Mouse (Mus musculus) heart, embryonic 12.5 days (tissue): ENCODE data around the gene 4930556J24Rik. TPM values are rescaled to one million over a fixed set of nuclear protein-coding genes. Genes with fewer than 3 reads are reported as not detected.
A peak's percentile ranks its signal among the peaks of the same experiment; 100 is the strongest.

Source experiments
- ATAC-seq: fragments of 200-750 bp; cut with Nextera tagmentation; 2 replicates; pipeline ENCODE4 v1.8.0; 2017; ENCODE audit warnings: moderate TSS enrichment, moderate library complexity; ENCODE audit not compliant: insufficient number of reproducible peaks, low FRiP score
- H3K27ac ChIP-seq: fragments of 300-500 bp; sonication (generic); 2 replicates; pipeline ENCODE4 v1.5.1; 2016; ENCODE audit warnings: mild to moderate bottlenecking, moderate library complexity; ENCODE audit not compliant: poor library complexity, severe bottlenecking
- H3K27me3 ChIP-seq: fragments of 300-500 bp; sonication (generic); replicated peaks from 2 replicates; pipeline ENCODE4 v1.6.1; 2016; ENCODE audit warnings: mild to moderate bottlenecking, moderate library complexity
- H3K36me3 ChIP-seq: fragments of 300-500 bp; sonication (generic); 2 replicates; pipeline ENCODE4 v1.6.1; 2016; ENCODE audit warnings: mild to moderate bottlenecking, moderate library complexity
- H3K4me1 ChIP-seq: fragments of 300-500 bp; sonication (generic); replicated peaks from 2 replicates; pipeline ENCODE4 v1.6.1; 2016; ENCODE audit warnings: mild to moderate bottlenecking
- H3K4me2 ChIP-seq: fragments of 300-500 bp; sonication (generic); 2 replicates; pipeline ENCODE4 v1.6.1; 2016; ENCODE audit warnings: mild to moderate bottlenecking, moderate library complexity
- H3K4me3 ChIP-seq: fragments of 300-500 bp; sonication (generic); 2 replicates; pipeline ENCODE4 v1.5.1; 2016; ENCODE audit warnings: mild to moderate bottlenecking
- H3K9ac ChIP-seq: fragments of 300-500 bp; sonication (generic); 2 replicates; pipeline ENCODE4 v1.6.1; 2016; ENCODE audit warnings: mild to moderate bottlenecking, moderate library complexity
- H3K9me3 ChIP-seq: fragments of 300-500 bp; sonication (generic); replicated peaks from 2 replicates; pipeline ENCODE4 v1.6.1; 2016; ENCODE audit warnings: mild to moderate bottlenecking, moderate library complexity
- WGBS: fragments of 180-500 bp; shearing (Covaris S2); methylation state at CpG from one replicate; pipeline ENCODE4 v1.1.7; 2016; 5-methylcytosine and 5-hydroxymethylcytosine counted together
- polyA plus RNA-seq: library from polyadenylated mRNA; unstranded; fragments of >200 nt; fragmentation: Nextera tagmentation; extraction: Ambion mirVana; gene quantifications from 2 replicates; pipeline ENCODE4 v1.2.1, GENCODE M21; 2016

The 4930556J24Rik gene
- polyA plus RNA-seq, 1 experiment from 2014 or later = not detected

- Histone ChIP-seq H3K4me3 (no peak overlapping the region), H3K4me1 (peaks cover 8% of the 10 kb centered on the region), H3K36me3 (peaks cover 11% of the 10 kb centered on the region), H3K27me3 (no peaks in the 10 kb centered on the region), H3K9ac (no peak overlapping the region), H3K9me3 (no peaks in the 10 kb centered on the region), H3K4me2 (no peak overlapping the region), H3K27ac (no peak overlapping the region)
- 56% methylated on average over 1 of the region's 1 CpGs for WGBS
- no peak for ATAC-seq
Observed at GRCm38 (mm10) chr11:3905446-3905845, 71.1 kb downstream of the 4930556J24Rik start.

- Histone ChIP-seq H3K9me3 (no peaks in the 10 kb centered on the region), H3K4me1 (peaks cover 10% of the 10 kb centered on the region), H3K4me2 (no peak overlapping the region), H3K36me3 (peaks cover 11% of the 10 kb centered on the region), H3K4me3 (no peak overlapping the region), H3K9ac (no peak overlapping the region), H3K27me3 (no peaks in the 10 kb centered on the region), H3K27ac (no peak overlapping the region)
- ATAC-seq = no peak
- WGBS = 77% methylated on average over 6 of the region's 6 CpGs
Observed at GRCm38 (mm10) chr11:3904673-3905072, 71.9 kb downstream of the 4930556J24Rik start.

GRCm38 (mm10) chr11:3903046-3903445 is 73.5 kb downstream of the 4930556J24Rik start:
- Histone ChIP-seq H3K27ac (no peak overlapping the region), H3K36me3 (peaks cover 21% of the 10 kb centered on the region), H3K9me3 (no peaks in the 10 kb centered on the region), H3K4me3 (no peak overlapping the region), H3K9ac (no peak overlapping the region), H3K27me3 (no peaks in the 10 kb centered on the region), H3K4me2 (no peak overlapping the region), H3K4me1 (peaks cover 10% of the 10 kb centered on the region)
- ATAC-seq = no peak
- WGBS = 70% methylated on average over 5 of the region's 5 CpGs

DNA sequence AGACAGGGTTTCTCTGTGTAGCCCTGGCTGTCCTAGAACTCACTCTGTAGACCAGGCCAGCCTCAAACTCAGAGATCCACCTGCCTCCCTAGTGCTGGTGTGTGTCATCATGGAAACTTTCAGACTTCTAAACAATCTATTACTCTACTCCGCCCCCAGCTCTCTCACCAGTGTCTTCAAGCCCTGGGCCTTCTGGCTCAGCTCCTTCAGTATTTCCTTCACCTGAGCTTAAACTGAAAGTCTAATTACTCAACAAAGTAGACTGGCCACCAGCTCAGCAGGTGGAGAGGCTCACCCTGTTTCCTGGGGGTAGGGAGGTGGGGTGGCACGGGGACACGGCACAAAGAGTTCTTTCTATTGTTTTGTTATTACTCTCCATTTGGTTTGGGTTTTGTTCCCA is 74.1 kb downstream of the 4930556J24Rik start:
- Histone ChIP-seq H3K27ac (no peak overlapping the region), H3K27me3 (no peaks in the 10 kb centered on the region), H3K9me3 (no peaks in the 10 kb centered on the region), H3K9ac (no peak overlapping the region), H3K4me2 (no peak overlapping the region), H3K4me1 (peaks cover 10% of the 10 kb centered on the region), H3K36me3 (peaks cover 23% of the 10 kb centered on the region), H3K4me3 (no peak overlapping the region)
- WGBS = 89% methylated on average over 3 of the region's 3 CpGs
- no peak for ATAC-seq

GRCm38 (mm10) chr11:3900296-3900695 is 76.3 kb downstream of the 4930556J24Rik start:
- no peak overlapping the region for H3K9ac ChIP-seq
- H3K27me3 ChIP-seq = no peaks in the 10 kb centered on the region
- no peaks in the 10 kb centered on the region for H3K9me3 ChIP-seq
- WGBS = 69% methylated on average over 6 of the region's 6 CpGs
- H3K4me2 ChIP-seq = no peak overlapping the region
- H3K4me1 ChIP-seq = peaks cover 24% of the 10 kb centered on the region
- no peak overlapping the region for H3K27ac ChIP-seq
- no peak overlapping the region for H3K4me3 ChIP-seq
- peaks cover 25% of the 10 kb centered on the region for H3K36me3 ChIP-seq
- no peak for ATAC-seq

GRCm38 (mm10) chr11:3895933-3896332 is 80.6 kb downstream of the 4930556J24Rik start:
- Histone ChIP-seq H3K4me3 (no peak overlapping the region; the same call in 1 of the 2 replicates), H3K9me3 (no peaks in the 10 kb centered on the region), H3K27me3 (no peaks in the 10 kb centered on the region), H3K4me1 (peaks cover 21% of the 10 kb centered on the region), H3K27ac (0 out of 2 replicates have a peak overlapping the region, but pooled peaks have one; percentile 77), H3K4me2 (peak overlapping the region; percentile 89), H3K36me3 (peaks cover 25% of the 10 kb centered on the region), H3K9ac (no peak overlapping the region)
- no peak for ATAC-seq
- WGBS = 72% methylated on average over 1 of the region's 1 CpGs

DNA sequence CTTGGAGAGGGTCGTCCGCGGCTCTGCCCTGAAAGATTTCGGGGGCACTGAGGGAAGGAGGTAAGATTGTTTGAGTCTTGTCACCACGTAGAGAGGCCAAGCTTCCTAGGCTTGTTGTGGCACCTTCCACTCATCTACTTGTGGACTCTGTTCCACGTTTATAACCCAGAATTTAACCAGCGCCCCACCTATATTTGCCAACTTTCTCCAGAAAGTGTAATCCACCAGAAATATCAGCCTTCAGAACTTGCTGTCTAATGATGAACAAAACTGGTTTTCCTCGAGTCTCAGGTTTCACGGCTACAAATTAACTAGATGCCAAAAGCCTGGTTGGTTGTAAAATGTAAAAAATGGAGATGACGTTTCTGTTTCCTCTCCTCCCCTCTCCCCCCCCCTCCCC is 81.1 kb downstream of the 4930556J24Rik start:
- no peak for ATAC-seq
- WGBS = 4% methylated on average over 10 of the region's 10 CpGs
- H3K27me3 ChIP-seq = no peaks in the 10 kb centered on the region
- peak overlapping the region; percentile 78 for H3K9ac ChIP-seq
- no peaks in the 10 kb centered on the region for H3K9me3 ChIP-seq
- H3K27ac ChIP-seq = peak overlapping the region; percentile 77
- peaks cover 25% of the 10 kb centered on the region for H3K36me3 ChIP-seq
- peak overlapping the region; percentile 89 for H3K4me2 ChIP-seq
- H3K4me3 ChIP-seq = peak overlapping the region; percentile 60
- H3K4me1 ChIP-seq = peaks cover 20% of the 10 kb centered on the region

GRCm38 (mm10) chr11:3894406-3895281 is 81.9 kb downstream of the 4930556J24Rik start, which contains the start of the genes 4921536K21Rik and Dusp18:
4921536K21Rik (minus strand) TSS chr11:3895098.
Dusp18 (plus strand) TSS chr11:3895240.
- H3K4me2 ChIP-seq = peak within 1 kb of the TSS; percentile 89
- peaks cover 25% of the 10 kb centered on the region for H3K36me3 ChIP-seq
- peak; percentile 97 for ATAC-seq
- H3K4me3 ChIP-seq = peak within 1 kb of the TSS; percentile 60
- H3K4me1 ChIP-seq = peaks cover 14% of the 10 kb centered on the region
- H3K9me3 ChIP-seq = no peaks in the 10 kb centered on the region
- H3K27me3 ChIP-seq = no peaks in the 10 kb centered on the region
- H3K27ac ChIP-seq = peak within 1 kb of the TSS; percentile 77
- 3% methylated on average over 46 of the region's 46 CpGs for WGBS
- peak within 1 kb of the TSS; percentile 78 for H3K9ac ChIP-seq

GRCm38 (mm10) chr11:3893970-3894369 is 82.6 kb downstream of the 4930556J24Rik start:
- Histone ChIP-seq H3K4me3 (no peak overlapping the region), H3K9ac (no peak overlapping the region), H3K9me3 (no peaks in the 10 kb centered on the region), H3K4me1 (peaks cover 14% of the 10 kb centered on the region), H3K36me3 (peaks cover 24% of the 10 kb centered on the region), H3K27ac (no peak overlapping the region), H3K27me3 (no peaks in the 10 kb centered on the region), H3K4me2 (no peak overlapping the region; the same call in 1 of the 2 replicates)
- 81% methylated on average over 6 of the region's 6 CpGs for WGBS
- no peak for ATAC-seq
